Mouse (Mus musculus): ENCODE results near the gene LTO1.

GRCm38 (mm10) chr7:144938661-144939343, 23.9 kb downstream of the LTO1 start:
- no peak for TF ChIP-seq CTCF (IDR thresholded peaks at IDR 0.05; ENCODE audit: low read depth)
- TF ChIP-seq EP300 (IDR thresholded peaks at IDR 0.05; ENCODE audit: low read depth) = no peak

All from heart, postnatal 0 days (tissue).